25 mouse cellular contexts compared by ENCODE assay signal in genomic region chr11:102371926-102372685, GRCm38 (mm10). TPM values are rescaled to one million over a fixed set of nuclear protein-coding genes. Genes with fewer than 3 reads are reported as not detected.
A peak's percentile ranks its signal among the peaks of the same experiment; 100 is the strongest.
DNase-seq lines count a peak whose midpoint lies in the region; ATAC-seq and TF ChIP-seq lines count a peak whose summit lies in the region.
"Had no signal": no experiment of that assay in that cellular context is flagged by ENCODE, and none has a peak within 500 bp of the region (broad histone marks: within the 10 kb centered on the region; RNA-seq: fewer than 3 reads in every experiment).

No protein-coding gene starts in this region.

- TF ChIP-seq CTCF in midbrain, postnatal 0 days (IDR thresholded peaks at IDR 0.05), result no peak

- peak overlapping the region; percentile 59 for H3K9ac ChIP-seq in heart, embryonic 13.5 days
- H3K9ac ChIP-seq in midbrain, postnatal 0 days (replicated peaks; ENCODE audit: low read length, poor library complexity, severe bottlenecking), result no peak overlapping the region
- H3K9ac ChIP-seq in liver, embryonic 15.5 days, result peak overlapping the region; percentile 71
- H3K9ac ChIP-seq: embryonic facial prominence, embryonic 15.5 days; forebrain, embryonic 15.5 days; limb, embryonic 15.5 days had no signal

- no peak for DNase-seq in heart, postnatal 25 days (ENCODE audit: low spot score)
- no peak for DNase-seq in midbrain, embryonic 10.5 days (ENCODE audit: low spot score)
- no peak for DNase-seq in midbrain, postnatal 0 days (ENCODE audit: low spot score)
- DNase-seq in limb, embryonic 10.5 days (ENCODE audit: low spot score), result no peak
- DNase-seq in gastrocnemius, adult 18-20 months (ENCODE audit: low spot score), result no peak
- no peak for DNase-seq in thymus, postnatal 25 days
- DNase-seq: adrenal gland, postnatal 25 days; cerebellum, adult 11-12 months; cerebellum, postnatal 25 days; gastrocnemius, postnatal 25 days; kidney, adult 8-10 months; layer of hippocampus, postnatal 36 days; lung, postnatal 14 days; midbrain, embryonic 14.5 days; thymus, adult 2 months had no signal

- intact Hi-C loops in heart, postnatal 25 days (cut with DNase I), result no loop called here

- H3K4me1 ChIP-seq in heart, embryonic 13.5 days, result peaks cover 25% of the 10 kb centered on the region
- H3K4me1 ChIP-seq in midbrain, embryonic 10.5 days, result peaks cover 38% of the 10 kb centered on the region
- no peaks in the 10 kb centered on the region; the same call in 1 of the 2 replicates for H3K4me1 ChIP-seq in midbrain, postnatal 0 days (ENCODE audit: insufficient read depth, low read length)
- H3K4me1 ChIP-seq in limb, embryonic 10.5 days, result peaks cover 19% of the 10 kb centered on the region
- peaks cover 92% of the 10 kb centered on the region for H3K4me1 ChIP-seq in liver, embryonic 15.5 days (replicated peaks)

- H3K4me3 ChIP-seq in heart, embryonic 13.5 days, result peak overlapping the region; percentile 22; the same call in 1 of the 2 replicates
- H3K4me3 ChIP-seq in midbrain, embryonic 10.5 days, result no peak overlapping the region
- no peak overlapping the region for H3K4me3 ChIP-seq in midbrain, postnatal 0 days (ENCODE audit: low read depth, low read length)
- no peak overlapping the region for H3K4me3 ChIP-seq in limb, embryonic 10.5 days
- H3K4me3 ChIP-seq in liver, embryonic 15.5 days (replicated peaks), result peak overlapping the region; percentile 49
- H3K4me3 ChIP-seq: embryonic facial prominence, embryonic 15.5 days; forebrain, embryonic 15.5 days; limb, embryonic 15.5 days; myocyte had no signal

- WGBS in heart, embryonic 13.5 days, result 69% methylated on average over 12 of the region's 12 CpGs
- 91% methylated on average over 12 of the region's 12 CpGs for WGBS in midbrain, embryonic 10.5 days
- 89% methylated on average over 12 of the region's 12 CpGs for WGBS in midbrain, postnatal 0 days
- 85% methylated on average over 12 of the region's 12 CpGs for WGBS in limb, embryonic 10.5 days
- WGBS in liver, embryonic 15.5 days (ENCODE audit: insufficient replicate concordance), result 77% methylated on average over 12 of the region's 12 CpGs

- H3K27me3 ChIP-seq in heart, embryonic 13.5 days (replicated peaks), result peaks cover 19% of the 10 kb centered on the region
- peaks cover 36% of the 10 kb centered on the region for H3K27me3 ChIP-seq in midbrain, embryonic 10.5 days (ENCODE audit: low read depth, poor library complexity, severe bottlenecking)
- no peaks in the 10 kb centered on the region for H3K27me3 ChIP-seq in midbrain, postnatal 0 days (ENCODE audit: insufficient read depth, low read length)
- H3K27me3 ChIP-seq in limb, embryonic 10.5 days (ENCODE audit: low read depth, poor library complexity, severe bottlenecking), result peaks cover 47% of the 10 kb centered on the region
- peaks cover 28% of the 10 kb centered on the region; the same call in 1 of the 2 replicates for H3K27me3 ChIP-seq in liver, embryonic 15.5 days
- H3K27me3 ChIP-seq: embryonic facial prominence, embryonic 15.5 days; forebrain, embryonic 15.5 days had no signal

- ATAC-seq in heart, embryonic 13.5 days (ENCODE audit: extremely low read depth, insufficient number of reproducible peaks, low FRiP score, low TSS enrichment), result no peak
- ATAC-seq in midbrain, postnatal 0 days (ENCODE audit: low FRiP score), result no peak
- ATAC-seq in liver, embryonic 15.5 days (ENCODE audit: insufficient read depth), result no peak
- ATAC-seq: activated CD4-positive, CD25-positive, alpha-beta regulatory T cell, adult 4 months; forebrain, embryonic 15.5 days had no signal

- H3K27ac ChIP-seq in heart, embryonic 13.5 days (replicated peaks), result peak overlapping the region; percentile 75
- peak overlapping the region; percentile 19; the same call in 1 of the 2 replicates for H3K27ac ChIP-seq in midbrain, embryonic 10.5 days (replicated peaks)
- H3K27ac ChIP-seq in midbrain, postnatal 0 days (ENCODE audit: low read depth, low read length), result no peak overlapping the region
- 0 out of 2 replicates have a peak overlapping the region, but pooled peaks have one; percentile 5 for H3K27ac ChIP-seq in limb, embryonic 10.5 days
- H3K27ac ChIP-seq in liver, embryonic 15.5 days (replicated peaks), result peak overlapping the region; percentile 99
- H3K27ac ChIP-seq: embryonic facial prominence, embryonic 15.5 days; forebrain, embryonic 15.5 days; limb, embryonic 15.5 days had no signal

- peak overlapping the region; percentile 73 for H3K4me2 ChIP-seq in heart, embryonic 13.5 days
- no peak overlapping the region for H3K4me2 ChIP-seq in midbrain, postnatal 0 days (ENCODE audit: low read depth, low read length, poor library complexity, severe bottlenecking)
- peak overlapping the region; percentile 74 for H3K4me2 ChIP-seq in liver, embryonic 15.5 days
- H3K4me2 ChIP-seq: embryonic facial prominence, embryonic 15.5 days; forebrain, embryonic 15.5 days; limb, embryonic 15.5 days had no signal

- H3K36me3 ChIP-seq in heart, embryonic 13.5 days, result no peaks in the 10 kb centered on the region
- no peaks in the 10 kb centered on the region for H3K36me3 ChIP-seq in midbrain, embryonic 10.5 days
- no peaks in the 10 kb centered on the region for H3K36me3 ChIP-seq in midbrain, postnatal 0 days (ENCODE audit: insufficient read depth, low read length)
- no peaks in the 10 kb centered on the region for H3K36me3 ChIP-seq in limb, embryonic 10.5 days
- no peaks in the 10 kb centered on the region for H3K36me3 ChIP-seq in liver, embryonic 15.5 days (replicated peaks)
- H3K36me3 ChIP-seq: embryonic facial prominence, embryonic 15.5 days; forebrain, embryonic 15.5 days; G1E; limb, embryonic 15.5 days had no signal

- no peaks in the 10 kb centered on the region for H3K9me3 ChIP-seq in heart, embryonic 13.5 days
- H3K9me3 ChIP-seq in midbrain, embryonic 10.5 days (replicated peaks), result no peaks in the 10 kb centered on the region
- no peaks in the 10 kb centered on the region for H3K9me3 ChIP-seq in midbrain, postnatal 0 days (ENCODE audit: low read length)
- H3K9me3 ChIP-seq in limb, embryonic 10.5 days (replicated peaks), result no peaks in the 10 kb centered on the region
- H3K9me3 ChIP-seq in liver, embryonic 15.5 days (replicated peaks), result no peaks in the 10 kb centered on the region
- H3K9me3 ChIP-seq: embryonic facial prominence, embryonic 15.5 days; forebrain, embryonic 15.5 days; limb, embryonic 15.5 days had no signal

RNA-seq across cellular contexts. Expression of gene Slc4a1, which starts 6.1 kb away (rescaled TPM):
- 47.2 and 59.5 TPM in 2 replicates for polyA plus RNA-seq in heart, embryonic 13.5 days (2015; fragmentation: Nextera tagmentation; extraction: Ambion mirVana)
- total RNA-seq in heart, postnatal 25 days (2021), result 1 to 10 TPM; 5.3 to 9.5 TPM
- 33.8 and 33.9 TPM in 2 replicates for polyA plus RNA-seq in midbrain, embryonic 10.5 days (2016; fragmentation: Nextera tagmentation; extraction: Ambion mirVana)
- total RNA-seq in midbrain, postnatal 0 days (2014; rRNA removed), result 0.33 and 1.1 TPM in 2 replicates
- polyA plus RNA-seq in midbrain, postnatal 0 days (2015; fragmentation: Nextera tagmentation; extraction: Ambion mirVana), result 0.27 and 0.42 TPM in 2 replicates
- polyA plus RNA-seq in limb, embryonic 10.5 days (2016; fragmentation: Nextera tagmentation; extraction: Ambion mirVana), result 34.5 and 37.2 TPM in 2 replicates
- 1,073 and 1,204 TPM in 2 replicates for polyA plus RNA-seq in liver, embryonic 15.5 days (2015; fragmentation: Nextera tagmentation; extraction: Ambion mirVana)
- total RNA-seq in gastrocnemius, adult 18-20 months (2021), result under 1 TPM in 1 of 2 experiments, not detected in 1; 0.07 TPM
- polyA plus RNA-seq: myocyte; urinary bladder, adult 2 months had no signal

RNA-seq across cellular contexts. Expression of gene Rundc3a, which starts 21.1 kb away (rescaled TPM):
- polyA plus RNA-seq in heart, embryonic 13.5 days (2015; fragmentation: Nextera tagmentation; extraction: Ambion mirVana), result 1.1 and 1.7 TPM in 2 replicates
- not detected for total RNA-seq in heart, postnatal 25 days (2021)
- 21.5 and 40.7 TPM in 2 replicates for polyA plus RNA-seq in midbrain, embryonic 10.5 days (2016; fragmentation: Nextera tagmentation; extraction: Ambion mirVana)
- total RNA-seq in midbrain, postnatal 0 days (2014; rRNA removed), result 379 and 397 TPM in 2 replicates
- polyA plus RNA-seq in midbrain, postnatal 0 days (2015; fragmentation: Nextera tagmentation; extraction: Ambion mirVana), result 127 and 133 TPM in 2 replicates
- 1.2 and 1.3 TPM in 2 replicates for polyA plus RNA-seq in limb, embryonic 10.5 days (2016; fragmentation: Nextera tagmentation; extraction: Ambion mirVana)
- polyA plus RNA-seq in liver, embryonic 15.5 days (2015; fragmentation: Nextera tagmentation; extraction: Ambion mirVana), result 2.2 and 2.4 TPM in 2 replicates
- not detected for total RNA-seq in gastrocnemius, adult 18-20 months (2021)
- total RNA-seq: megakaryocyte, adult 5-6 weeks had no signal
- polyA plus RNA-seq: G1E had no signal

RNA-seq across cellular contexts. Expression of gene Slc25a39, which starts 35.6 kb away (rescaled TPM):
- polyA plus RNA-seq in heart, embryonic 13.5 days (2015; fragmentation: Nextera tagmentation; extraction: Ambion mirVana), result 287 and 294 TPM in 2 replicates
- total RNA-seq in heart, postnatal 25 days (2021), result 100 to 1,000 TPM; 163 to 175 TPM
- polyA plus RNA-seq in midbrain, embryonic 10.5 days (2016; fragmentation: Nextera tagmentation; extraction: Ambion mirVana), result 234 and 249 TPM in 2 replicates
- 139 and 176 TPM in 2 replicates for total RNA-seq in midbrain, postnatal 0 days (2014; rRNA removed)
- polyA plus RNA-seq in midbrain, postnatal 0 days (2015; fragmentation: Nextera tagmentation; extraction: Ambion mirVana), result 132 and 148 TPM in 2 replicates
- 209 and 242 TPM in 2 replicates for polyA plus RNA-seq in limb, embryonic 10.5 days (2016; fragmentation: Nextera tagmentation; extraction: Ambion mirVana)
- polyA plus RNA-seq in liver, embryonic 15.5 days (2015; fragmentation: Nextera tagmentation; extraction: Ambion mirVana), result 451 and 525 TPM in 2 replicates
- 10 to 100 TPM; 61.2 to 62.0 TPM for total RNA-seq in gastrocnemius, adult 18-20 months (2021)

RNA-seq across cellular contexts. Expression of gene Ubtf, which starts 52.6 kb away (rescaled TPM):
- polyA plus RNA-seq in heart, embryonic 13.5 days (2015; fragmentation: Nextera tagmentation; extraction: Ambion mirVana), result 51.1 and 53.1 TPM in 2 replicates
- 10 to 100 TPM; 56.7 to 57.3 TPM for total RNA-seq in heart, postnatal 25 days (2021)
- 89.6 and 90.3 TPM in 2 replicates for polyA plus RNA-seq in midbrain, embryonic 10.5 days (2016; fragmentation: Nextera tagmentation; extraction: Ambion mirVana)
- 64.3 and 71.4 TPM in 2 replicates for total RNA-seq in midbrain, postnatal 0 days (2014; rRNA removed)
- polyA plus RNA-seq in midbrain, postnatal 0 days (2015; fragmentation: Nextera tagmentation; extraction: Ambion mirVana), result 56.3 and 64.3 TPM in 2 replicates
- polyA plus RNA-seq in limb, embryonic 10.5 days (2016; fragmentation: Nextera tagmentation; extraction: Ambion mirVana), result 102 and 108 TPM in 2 replicates
- 50.9 and 55.2 TPM in 2 replicates for polyA plus RNA-seq in liver, embryonic 15.5 days (2015; fragmentation: Nextera tagmentation; extraction: Ambion mirVana)
- 10 to 100 TPM; 35.4 to 42.6 TPM for total RNA-seq in gastrocnemius, adult 18-20 months (2021)

RNA-seq across cellular contexts. Expression of gene Grn, which starts 58.0 kb away (rescaled TPM):
- polyA plus RNA-seq in heart, embryonic 13.5 days (2015; fragmentation: Nextera tagmentation; extraction: Ambion mirVana), result 220 and 224 TPM in 2 replicates
- total RNA-seq in heart, postnatal 25 days (2021), result 100 to 1,000 TPM; 101 to 104 TPM
- 63.5 and 77.1 TPM in 2 replicates for polyA plus RNA-seq in midbrain, embryonic 10.5 days (2016; fragmentation: Nextera tagmentation; extraction: Ambion mirVana)
- 74.2 and 78.0 TPM in 2 replicates for total RNA-seq in midbrain, postnatal 0 days (2014; rRNA removed)
- 90.4 and 91.7 TPM in 2 replicates for polyA plus RNA-seq in midbrain, postnatal 0 days (2015; fragmentation: Nextera tagmentation; extraction: Ambion mirVana)
- polyA plus RNA-seq in limb, embryonic 10.5 days (2016; fragmentation: Nextera tagmentation; extraction: Ambion mirVana), result 78.5 and 93.2 TPM in 2 replicates
- polyA plus RNA-seq in liver, embryonic 15.5 days (2015; fragmentation: Nextera tagmentation; extraction: Ambion mirVana), result 94.8 and 121 TPM in 2 replicates
- total RNA-seq in gastrocnemius, adult 18-20 months (2021), result 10 to 100 TPM; 17.1 to 20.7 TPM

Comparison
In these comparisons a context has a peak if more than half of its experiments do, and no peak if none do; other contexts are left out.
1. RNA of gene Slc4a1, which starts 6.1 kb away (polyA plus RNA-seq): 1,073 to 1,204 TPM in liver, embryonic 15.5 days, 47.2 to 59.5 TPM in heart, embryonic 13.5 days, 34.5 to 37.2 TPM in limb, embryonic 10.5 days and 33.8 to 33.9 TPM in midbrain, embryonic 10.5 days; 0.27 to 0.42 TPM in midbrain, postnatal 0 days; every median in the first group is over 10 times any median in the second.
2. H3K4me3 ChIP-seq: peak in heart, embryonic 13.5 days (single experiment) and liver, embryonic 15.5 days (single experiment); none in midbrain, embryonic 10.5 days (single experiment), midbrain, postnatal 0 days (single experiment) and limb, embryonic 10.5 days (single experiment).